Mouse (Mus musculus) G1E (cell line): ENCODE measurements around the gene Prkca.

Experiments
- CTCF ChIP-seq: IDR thresholded peaks from 2 replicates; pipeline ENCODE4 v1.5.1; 2012; ENCODE audit warnings: low read depth, low read length, inconsistent platforms, mixed read lengths
- GATA1 ChIP-seq: IDR thresholded peaks from 2 replicates; pipeline ENCODE4 v1.6.1; 2012; ENCODE audit warnings: borderline replicate concordance, low read length, inconsistent platforms, mixed read lengths

DNA sequence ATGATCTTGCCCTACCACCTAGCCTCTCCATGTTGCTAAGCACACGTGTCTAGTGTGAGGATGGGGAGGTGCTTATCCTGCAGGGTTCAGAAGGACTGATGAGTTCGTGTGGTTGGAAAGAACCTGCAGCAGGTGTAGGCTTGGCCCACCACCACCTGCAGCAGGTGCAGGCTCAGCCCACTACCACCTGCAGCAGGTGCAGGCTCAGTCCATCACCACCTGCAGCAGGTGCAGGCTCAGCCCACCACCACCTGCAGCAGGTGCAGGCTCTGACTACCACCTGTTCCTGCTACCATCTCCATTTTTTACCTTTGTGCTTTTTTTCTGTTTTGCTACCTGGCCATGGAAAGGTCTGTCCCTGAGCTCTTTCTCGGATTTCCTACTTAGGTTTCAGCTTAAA is 223.9 kb downstream of the Prkca start:
- TF ChIP-seq GATA1, result no peak
- TF ChIP-seq CTCF, result no peak
